Mouse (Mus musculus) layer of hippocampus, postnatal 10 days (tissue): ENCODE results near the gene Ip6k3. TPM values are rescaled to one million over a fixed set of nuclear protein-coding genes. Genes with fewer than 3 reads are reported as not detected.
A peak's percentile ranks its signal among the peaks of the same experiment; 100 is the strongest.

Experiments
- DNase-seq, 2 experiments: peaks; one replicate each; pipeline ENCODE4 v3.0.0; 2021; ENCODE audit warnings: low spot score in 2 of 2
- total RNA-seq, 2 experiments: library from RNA; stranded (reverse); gene quantifications; 2 replicates each; pipeline ENCODE4 v1.2.3; 2021

Ip6k3 gene
- total RNA-seq, 2 experiments from 2014 or later: not detected

DNA sequence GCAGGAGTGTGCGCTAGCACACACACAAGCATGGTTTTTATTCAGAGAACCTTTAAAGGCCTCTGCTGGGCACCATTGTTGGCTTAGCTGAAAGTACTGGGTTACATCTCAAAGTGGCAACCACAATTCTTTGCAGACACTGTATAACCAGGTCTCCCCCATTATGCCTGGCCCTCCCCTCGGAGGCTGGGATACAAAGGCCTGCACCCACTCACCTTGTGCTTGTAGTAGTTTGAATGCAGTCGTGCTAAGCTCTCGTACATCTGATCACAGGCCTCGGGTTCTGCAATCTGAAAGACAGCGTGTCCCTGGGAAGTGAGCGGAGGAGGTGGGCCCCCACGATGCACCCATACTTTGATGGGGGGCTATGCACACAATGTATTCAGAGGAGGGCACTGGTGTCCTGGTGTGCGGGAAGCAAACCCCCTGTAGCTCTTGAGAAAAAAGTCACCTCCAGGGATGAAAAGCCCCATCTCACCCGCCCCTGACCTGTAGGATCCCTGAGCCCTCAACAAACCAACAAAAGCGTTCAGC lies 41.9 kb downstream of the Ip6k3 start:
- DNase-seq: no peak

DNA sequence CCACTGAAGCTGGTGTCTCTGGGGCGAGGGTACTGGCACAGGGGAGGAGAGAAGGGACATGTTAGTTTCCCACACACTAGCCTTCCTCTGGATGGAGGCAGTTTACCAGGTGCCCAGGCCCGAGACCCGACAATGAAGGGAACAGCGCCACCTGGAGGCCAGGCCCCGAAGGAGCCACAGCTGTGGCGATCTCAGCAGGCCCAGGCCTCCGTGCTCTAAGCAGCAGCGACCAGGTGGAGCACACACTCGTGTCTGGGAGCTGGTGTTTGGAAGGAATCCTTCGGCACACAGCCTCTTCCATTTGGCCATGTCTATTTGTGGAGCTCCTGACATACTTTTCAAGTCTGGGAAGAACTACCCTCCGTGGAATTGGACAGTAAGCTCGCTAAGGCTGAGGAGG lies 42.4 kb downstream of the Ip6k3 start:
- DNase-seq: peak; percentile 79 to 80

DNA sequence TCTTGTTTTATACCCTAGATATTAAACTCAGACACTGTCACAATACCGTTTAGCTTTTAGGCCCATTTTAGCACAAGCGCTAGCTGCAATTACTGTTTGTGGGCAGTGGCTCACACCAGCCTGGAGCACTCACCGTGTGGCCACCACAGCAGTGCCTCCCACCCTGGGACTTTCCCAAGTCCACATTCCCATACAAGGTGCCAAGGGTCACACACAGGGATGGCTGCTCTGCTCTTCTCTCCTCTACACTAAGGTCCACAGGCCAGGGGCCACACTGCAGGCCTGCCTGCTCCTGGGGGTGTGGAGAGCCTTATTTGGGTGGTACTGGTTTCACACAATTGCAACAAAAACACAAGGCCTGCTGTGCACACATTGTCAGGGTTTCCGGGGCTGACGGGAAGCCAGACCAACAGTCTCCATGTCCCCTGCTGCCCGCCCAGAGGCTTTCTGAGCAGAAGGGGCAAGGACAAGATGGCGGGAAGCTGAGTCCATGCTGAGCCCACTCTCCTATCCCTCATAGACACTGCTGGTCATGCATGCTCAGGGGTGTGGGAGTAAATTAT lies 43.7 kb downstream of the Ip6k3 start:
- no peak for DNase-seq

DNA sequence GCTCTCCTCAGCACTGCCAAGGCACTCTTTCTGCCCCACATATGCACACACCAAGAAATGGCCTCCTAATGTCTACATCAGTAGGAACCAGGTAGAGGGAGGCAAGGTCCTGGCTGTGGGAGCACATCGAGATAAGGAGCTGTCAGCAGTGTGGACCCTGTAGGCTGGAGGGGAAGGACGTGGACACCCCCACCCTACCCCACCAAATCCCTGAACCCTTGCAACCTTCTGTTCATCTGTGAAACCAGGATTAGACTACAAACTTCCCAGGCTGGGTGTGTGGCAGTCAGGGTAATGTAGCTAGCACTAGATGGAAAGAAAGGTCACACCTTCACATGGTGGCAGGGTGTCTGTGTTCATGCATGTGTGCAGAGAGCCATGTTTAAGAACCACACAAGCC lies 44.5 kb downstream of the Ip6k3 start:
- no peak for DNase-seq

DNA sequence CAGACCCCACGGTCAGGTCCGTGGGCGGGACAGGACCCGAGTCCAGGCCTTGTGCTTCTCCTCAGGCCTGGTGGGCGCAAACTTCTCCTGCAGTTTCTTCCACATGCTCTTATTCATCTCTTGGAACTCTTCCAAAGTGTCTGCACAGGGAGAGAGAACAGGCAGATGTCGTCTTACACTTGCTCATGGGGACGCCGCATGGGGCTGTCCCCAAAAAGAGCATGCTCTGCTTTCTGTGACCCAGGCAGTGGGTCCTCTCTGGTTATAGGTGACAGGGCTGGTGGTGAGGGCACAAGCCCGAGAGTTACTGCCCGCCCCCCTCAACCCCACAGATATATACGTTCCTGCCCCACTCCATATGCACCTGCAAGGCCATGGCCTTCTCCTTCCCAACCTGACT lies 44.9 kb downstream of the Ip6k3 start:
- no peak for DNase-seq

DNA sequence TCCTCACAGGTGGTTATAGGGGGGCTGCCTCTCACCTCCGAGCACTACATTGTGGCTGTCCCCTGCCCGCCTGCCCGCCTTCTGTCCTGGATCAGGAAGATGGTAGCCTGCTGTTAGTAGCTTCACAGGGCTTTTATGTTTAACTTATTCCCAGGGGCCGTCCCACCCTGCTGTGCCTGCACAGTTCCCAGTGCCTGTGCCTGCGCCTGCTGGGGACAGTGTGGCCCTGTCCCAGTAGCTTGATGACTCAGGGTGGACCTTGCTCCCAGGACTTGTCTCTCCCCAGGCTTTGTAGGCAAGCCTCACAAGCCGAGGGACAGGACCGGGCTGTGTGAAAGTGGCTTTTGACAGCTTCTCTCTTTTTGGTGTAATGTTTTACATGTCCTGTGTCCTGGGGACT lies 45.8 kb downstream of the Ip6k3 start:
- DNase-seq: no peak

DNA sequence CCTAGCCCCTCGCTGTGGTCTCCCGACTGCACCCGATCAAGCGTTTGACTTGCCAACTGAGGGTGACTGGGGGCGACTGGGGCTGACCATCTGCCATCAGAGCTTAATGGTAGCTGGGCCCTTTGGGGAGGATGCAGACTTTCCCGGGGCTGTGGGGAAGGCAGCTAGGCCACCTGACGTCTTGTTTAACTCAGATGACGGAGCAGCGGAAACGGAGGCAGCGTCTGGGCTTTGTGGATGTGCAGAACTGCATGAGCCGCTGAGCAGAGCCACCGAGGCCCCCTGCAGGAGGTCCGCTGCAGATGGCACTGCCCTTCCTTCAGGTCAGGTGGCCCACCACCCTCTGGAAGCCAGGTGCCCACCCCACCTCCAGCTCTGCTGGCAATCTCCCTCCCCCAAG lies 46.3 kb downstream of the Ip6k3 start:
- DNase-seq: peak in 1 of 2 experiments; percentile 50

DNA sequence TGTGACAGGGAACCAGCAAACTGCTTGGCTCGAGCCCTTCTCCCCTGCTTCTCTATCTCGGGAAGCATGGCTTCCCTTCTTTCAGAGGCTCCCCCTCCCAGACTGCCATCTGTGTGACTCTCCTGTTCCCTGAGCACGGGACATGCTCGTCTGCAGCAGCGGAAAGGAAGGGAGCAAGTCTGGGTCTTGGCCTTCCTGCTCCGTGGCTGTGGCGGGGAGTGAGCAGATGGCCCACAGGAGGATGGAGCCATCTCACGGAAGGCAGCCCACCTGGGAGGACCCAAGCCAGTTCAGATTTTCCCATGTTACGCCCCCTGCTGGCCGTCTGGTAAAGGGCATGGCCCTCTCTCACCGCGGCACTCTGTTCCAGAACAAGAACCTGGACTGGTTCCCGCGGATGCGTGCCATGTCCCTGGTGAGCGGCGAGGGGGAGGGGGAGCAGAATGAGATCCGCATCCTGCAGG lies 47.0 kb downstream of the Ip6k3 start:
- DNase-seq: peak; percentile 85 to 88

DNA sequence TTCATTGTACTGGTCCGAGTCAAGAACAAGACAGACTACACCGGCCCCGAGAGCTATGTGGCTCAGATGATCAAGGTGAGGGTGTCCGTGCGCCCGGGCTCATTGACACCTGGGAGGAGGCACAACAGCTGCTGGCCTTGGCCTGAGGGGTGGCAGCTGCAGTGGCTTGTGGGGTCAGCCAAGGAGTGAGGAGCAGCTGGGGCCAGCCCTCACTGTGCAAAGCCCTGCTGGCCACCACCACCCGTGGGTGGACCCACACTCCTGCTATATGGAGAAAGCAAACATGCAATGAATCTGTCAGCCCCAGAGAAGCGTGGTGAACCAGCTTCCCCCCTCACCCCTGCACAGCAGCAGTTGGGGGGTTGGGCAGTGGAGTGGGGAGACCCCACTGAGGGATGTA lies 47.6 kb downstream of the Ip6k3 start:
- no peak for DNase-seq

DNA sequence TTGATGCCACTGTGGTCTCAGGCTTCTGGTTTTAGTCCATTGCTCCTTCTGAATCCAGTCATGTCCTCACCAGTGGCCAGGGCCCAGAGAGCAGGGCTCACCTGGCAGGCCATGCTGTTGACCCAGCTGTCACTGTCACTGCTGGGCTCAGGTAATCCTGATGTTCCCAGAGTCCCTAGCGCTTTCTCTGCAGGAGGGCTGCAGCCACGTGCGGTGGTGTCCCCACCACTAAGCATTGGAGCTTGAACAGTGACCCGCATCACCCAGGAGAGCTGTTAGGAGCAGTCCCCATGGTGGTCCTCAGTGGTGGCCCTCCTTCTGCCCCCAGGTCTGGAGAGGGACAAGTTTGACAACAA lies 48.1 kb downstream of the Ip6k3 start:
- no peak for DNase-seq

DNA sequence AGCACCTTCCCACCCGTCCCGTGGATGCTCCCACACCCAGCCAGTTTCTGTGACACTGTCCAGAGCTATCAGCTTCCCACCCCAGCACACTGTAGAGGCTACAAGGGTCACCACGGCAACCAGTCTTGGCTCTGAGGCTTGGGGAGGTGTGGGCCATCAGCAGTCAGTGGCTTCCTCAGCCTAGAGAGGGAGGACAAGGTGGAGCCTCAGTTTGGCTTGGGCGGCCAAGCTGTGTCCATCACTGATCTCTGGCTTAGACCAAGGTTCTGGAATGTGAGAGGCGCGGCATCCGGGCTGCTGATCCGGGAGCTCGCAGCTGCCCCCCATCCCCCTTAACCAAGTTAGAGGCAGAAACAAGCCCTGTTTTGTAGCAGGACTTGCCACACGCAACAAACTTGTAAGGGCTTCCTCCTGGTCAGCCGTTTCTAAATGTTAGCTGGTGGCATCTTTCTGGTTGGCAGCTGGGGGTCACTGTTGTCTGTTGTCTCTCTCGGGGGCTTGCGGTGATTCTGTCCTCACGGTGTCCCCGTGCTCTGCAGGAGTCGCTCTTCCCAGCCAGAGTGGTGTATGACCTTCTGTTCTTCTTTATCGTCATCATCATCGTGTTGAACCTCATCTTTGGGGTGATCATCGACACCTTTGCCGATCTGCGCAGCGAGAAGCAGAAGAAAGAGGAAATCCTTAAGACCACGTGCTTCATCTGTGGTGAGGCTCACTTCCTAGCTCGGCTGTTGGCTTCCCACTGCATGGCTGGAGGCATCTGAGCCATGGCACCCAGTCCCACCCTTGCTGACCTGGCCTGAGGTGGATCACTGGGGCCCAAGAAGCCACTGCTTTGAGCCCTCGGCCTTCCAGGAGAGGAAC lies 48.7 kb downstream of the Ip6k3 start:
- no peak for DNase-seq

DNA sequence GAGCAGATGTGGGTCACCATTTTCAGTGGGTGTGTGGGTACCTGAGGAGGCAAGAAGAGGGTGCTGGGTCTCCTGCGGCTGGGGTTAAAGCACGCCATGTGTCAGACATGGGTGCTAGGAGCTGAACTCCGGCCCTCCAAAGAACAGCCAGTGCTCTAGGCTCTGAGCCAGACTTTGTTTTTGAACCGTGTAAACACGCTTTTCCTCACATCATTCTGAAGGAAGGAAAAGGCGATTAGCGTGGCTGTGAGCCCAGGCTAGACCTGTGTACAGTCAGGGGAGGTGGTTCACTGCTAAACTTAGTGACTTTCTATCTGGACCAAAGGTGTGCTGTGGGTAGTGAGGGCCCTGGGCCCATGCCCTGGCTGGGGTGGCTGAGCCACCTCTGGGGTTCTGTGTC lies 57.5 kb downstream of the Ip6k3 start:
- DNase-seq: no peak

DNA sequence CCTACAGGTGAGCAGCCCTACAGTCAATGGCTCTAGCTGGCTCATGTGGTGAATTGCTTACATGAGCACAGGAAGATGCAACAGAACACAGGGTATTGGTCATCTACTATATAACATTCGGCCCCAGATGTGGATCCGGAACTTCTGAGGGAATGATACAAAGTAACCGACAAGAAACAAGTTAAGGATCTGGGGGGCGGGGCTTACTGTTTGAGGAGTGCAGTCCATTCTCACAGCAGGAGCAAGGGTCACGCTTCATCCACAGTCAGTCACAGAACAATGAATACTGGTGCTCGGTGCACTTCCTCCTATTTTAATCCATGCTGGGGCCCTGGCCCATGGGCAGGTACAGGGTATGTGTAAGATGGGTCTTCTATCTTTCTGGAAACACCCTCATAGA lies 59.7 kb downstream of the Ip6k3 start:
- no peak for DNase-seq

DNA sequence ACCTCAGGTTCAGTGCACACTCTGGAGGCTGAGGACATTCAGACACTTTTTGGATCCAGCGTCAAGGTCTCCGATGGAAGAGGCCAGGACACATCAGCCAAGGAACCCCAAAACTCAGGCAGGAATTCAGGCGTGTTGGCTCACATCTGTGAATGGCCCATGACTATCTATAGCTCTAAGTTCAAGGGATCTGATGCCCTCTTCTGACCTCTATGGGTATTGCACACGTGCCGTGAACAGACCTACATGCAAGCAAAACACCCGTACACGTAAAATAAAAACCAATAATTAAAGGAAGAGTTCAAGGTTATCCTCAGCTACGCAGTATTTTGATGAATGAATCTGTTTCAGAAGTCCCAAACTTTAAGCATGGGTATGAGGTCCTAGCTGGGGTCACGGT lies 60.9 kb downstream of the Ip6k3 start:
- no peak for DNase-seq

DNA sequence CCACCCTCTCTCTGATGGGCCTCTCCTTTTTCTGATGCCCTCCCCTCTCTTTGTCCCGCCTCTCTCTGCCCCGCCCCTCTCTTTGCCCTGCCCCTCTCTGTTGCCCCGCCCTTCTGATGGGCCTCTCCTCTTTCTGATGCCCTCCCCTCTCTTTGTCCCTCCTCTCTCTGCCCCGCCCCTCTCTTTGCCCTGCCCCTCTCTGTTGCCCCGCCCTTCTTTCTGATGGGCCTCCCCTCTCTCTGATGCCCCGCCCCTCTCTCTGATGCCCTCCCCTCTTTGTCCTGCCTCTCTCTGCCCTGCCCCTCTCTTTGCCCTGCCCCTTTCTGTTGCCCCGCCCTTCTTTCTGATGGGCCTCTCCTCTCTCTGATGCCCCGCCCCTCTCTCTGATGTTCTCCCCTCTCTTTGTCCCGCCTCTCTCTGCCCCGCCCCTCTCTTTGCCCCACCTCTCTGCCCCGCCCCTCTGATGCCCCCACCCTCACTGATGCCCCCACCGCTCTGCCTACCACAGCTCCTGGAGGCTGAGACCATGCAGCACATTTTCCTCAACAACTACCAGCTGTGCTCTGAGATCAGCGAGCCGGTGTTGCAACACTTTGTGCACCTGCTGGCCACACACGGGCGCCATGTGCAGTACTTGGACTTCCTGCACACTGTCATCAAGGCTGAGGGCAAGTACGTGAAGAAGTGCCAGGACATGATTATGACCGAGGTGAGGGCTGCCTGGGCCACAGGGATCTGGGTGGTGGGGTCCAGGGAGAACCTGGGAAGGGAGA lies 61.7 kb downstream of the Ip6k3 start:
- DNase-seq: no peak

DNA sequence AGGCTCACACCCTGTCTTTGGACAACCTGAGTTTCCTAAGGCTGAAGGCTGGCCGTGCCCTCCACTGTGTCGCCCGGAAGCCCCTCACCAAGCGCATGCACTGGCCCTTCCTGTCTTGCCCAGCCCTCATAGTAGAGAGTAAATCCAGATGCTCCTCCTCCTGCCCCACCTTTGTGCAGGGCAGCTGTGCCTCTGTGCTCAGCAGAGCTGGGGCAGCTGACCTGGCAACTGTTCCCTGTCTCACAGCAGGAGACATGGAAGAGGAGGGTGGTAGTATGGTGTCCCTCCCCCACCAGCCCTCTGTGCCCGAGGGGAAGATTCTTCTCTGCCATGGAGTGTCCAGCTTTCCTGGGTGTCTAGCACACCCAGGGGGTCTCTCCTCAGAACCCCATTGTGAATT lies 65.9 kb downstream of the Ip6k3 start:
- no peak for DNase-seq

DNA sequence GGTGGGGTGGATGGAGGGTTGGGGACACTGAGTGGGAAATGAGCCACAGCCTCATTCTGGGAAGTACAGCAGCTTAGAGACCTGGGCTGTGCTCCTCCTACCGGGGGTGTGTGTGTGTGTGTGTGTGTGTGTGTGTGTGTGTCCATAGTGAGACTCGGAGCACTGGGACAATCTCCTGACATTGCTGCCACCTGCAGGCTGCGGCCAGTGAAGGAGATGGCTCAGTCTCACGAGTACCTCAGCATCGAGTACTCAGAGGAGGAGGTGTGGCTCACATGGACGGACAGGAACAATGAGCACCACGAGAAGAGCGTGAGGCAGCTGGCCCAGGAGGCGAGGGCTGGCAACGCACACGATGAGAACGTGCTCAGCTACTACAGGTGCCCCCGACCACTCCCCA lies 71.9 kb downstream of the Ip6k3 start:
- peak in 1 of 2 experiments; percentile 36 for DNase-seq

Other genes starting within 250 kb of the Ip6k3 start
- gene Phf1, start 234.7 kb downstream of the Ip6k3 start, total RNA-seq: 10 to 100 TPM; 23.0 to 23.9 TPM
- 100 to 1,000 TPM; 106 to 112 TPM for gene Cuta, start 228.2 kb downstream of the Ip6k3 start, total RNA-seq
- gene Syngap1, start 226.5 kb downstream of the Ip6k3 start, total RNA-seq: 100 to 1,000 TPM; 450 to 479 TPM
- 10 to 100 TPM; 11.8 to 14.0 TPM for gene Zbtb9, start 194.6 kb downstream of the Ip6k3 start, total RNA-seq
- 10 to 100 TPM; 29.3 to 33.2 TPM for gene Bak1, start 138.8 kb downstream of the Ip6k3 start, total RNA-seq
- 1 to 10 TPM; 2.4 to 2.9 TPM for gene Itpr3, start 110.5 kb downstream of the Ip6k3 start, total RNA-seq
- 100 to 1,000 TPM; 152 to 168 TPM for gene Uqcc2, start 33.9 kb downstream of the Ip6k3 start, total RNA-seq
- gene Lemd2, start 36.7 kb upstream of the Ip6k3 start, total RNA-seq: 10 to 100 TPM; 48.4 to 56.2 TPM